Mouse (Mus musculus) retina, embryonic 14.5 days (tissue): ENCODE measurements at regions not wholly inside any gene's neighbourhood (a gene's known extent, or its start where the extent isn't known, plus 50 kb on each side); places are given as distances from the start of the nearest gene placed in this dataset.

ENCODE experiments used
- DNase-seq: peaks from one replicate; pipeline ENCODE4 v3.0.0-alpha.2; 2015; ENCODE audit warnings: low spot score

- no peak for DNase-seq
Measured at GRCm38 (mm10) chr16:92970587-92970986, 144.6 kb upstream of the Runx1 start.

GRCm38 (mm10) chr16:92969036-92969435 is 143.1 kb upstream of the Runx1 start:
- no peak for DNase-seq

GRCm38 (mm10) chr16:92966069-92966866 is 140.3 kb upstream of the Runx1 start:
- DNase-seq, result no peak

GRCm38 (mm10) chr16:92965651-92966050 is 139.7 kb upstream of the Runx1 start:
- DNase-seq, result no peak

GRCm38 (mm10) chr16:92963582-92963981 is 137.6 kb upstream of the Runx1 start:
- DNase-seq, result no peak

GRCm38 (mm10) chr16:92961361-92961760 is 135.4 kb upstream of the Runx1 start:
- no peak for DNase-seq

- DNase-seq, result no peak
Measured at GRCm38 (mm10) chr16:92960740-92961139, 134.8 kb upstream of the Runx1 start.

GRCm38 (mm10) chr16:92958967-92959366 is 133.0 kb upstream of the Runx1 start:
- DNase-seq, result no peak

- no peak for DNase-seq
Measured at GRCm38 (mm10) chr16:92958146-92958545, 132.2 kb upstream of the Runx1 start.

- no peak for DNase-seq
Measured at GRCm38 (mm10) chr16:92955508-92955907, 129.6 kb upstream of the Runx1 start.

- no peak for DNase-seq
Measured at GRCm38 (mm10) chr16:92955087-92955486, 129.1 kb upstream of the Runx1 start.

- DNase-seq, result no peak
Measured at GRCm38 (mm10) chr16:92953936-92954654, 128.1 kb upstream of the Runx1 start.

GRCm38 (mm10) chr16:92952336-92953097 is 126.6 kb upstream of the Runx1 start:
- no peak for DNase-seq

- no peak for DNase-seq
Measured at GRCm38 (mm10) chr16:92951516-92951915, 125.6 kb upstream of the Runx1 start.

- DNase-seq, result no peak
Measured at GRCm38 (mm10) chr16:92948494-92948893, 122.5 kb upstream of the Runx1 start.

GRCm38 (mm10) chr16:92946554-92946953 is 120.6 kb upstream of the Runx1 start:
- no peak for DNase-seq

- DNase-seq, result no peak
Measured at GRCm38 (mm10) chr16:92943901-92944300, 118.0 kb upstream of the Runx1 start.

- DNase-seq, result peak; percentile 15
Measured at GRCm38 (mm10) chr16:92939618-92940017, 113.7 kb upstream of the Runx1 start.

- no peak for DNase-seq
Measured at GRCm38 (mm10) chr16:92935848-92936535, 110.0 kb upstream of the Runx1 start.

- DNase-seq, result no peak
Measured at GRCm38 (mm10) chr16:92930103-92930502, 104.2 kb upstream of the Runx1 start.

GRCm38 (mm10) chr16:92928201-92928600 is 102.3 kb upstream of the Runx1 start:
- DNase-seq, result no peak

GRCm38 (mm10) chr16:92927662-92928061 is 101.7 kb upstream of the Runx1 start:
- no peak for DNase-seq
